In genomic region chr5:148912262-148912661, GRCm38 (mm10) we compare ENCODE assay signal across 24 mouse cellular contexts. TPM values are rescaled to one million over a fixed set of nuclear protein-coding genes. Genes with fewer than 3 reads are reported as not detected.
A peak's percentile ranks its signal among the peaks of the same experiment; 100 is the strongest.
DNase-seq lines count a peak whose midpoint lies in the region; ATAC-seq lines count a peak whose summit lies in the region.
"Had no signal": no experiment of that assay in that cellular context is flagged by ENCODE, and none has a peak within 500 bp of the region (broad histone marks: within the 10 kb centered on the region; RNA-seq: fewer than 3 reads in every experiment).

No protein-coding gene starts in this region.

- H3K4me2 ChIP-seq in liver, embryonic 11.5 days: no peak overlapping the region
- H3K4me2 ChIP-seq: embryonic facial prominence, embryonic 15.5 days; forebrain, embryonic 12.5 days; heart, embryonic 15.5 days; hindbrain, embryonic 14.5 days; midbrain, embryonic 15.5 days had no signal

- H3K4me3 ChIP-seq in liver, embryonic 11.5 days (ENCODE audit: low read depth, low read length): no peak overlapping the region
- H3K4me3 ChIP-seq: embryonic facial prominence, embryonic 15.5 days; forebrain, embryonic 12.5 days; heart, embryonic 15.5 days; midbrain, embryonic 10.5 days; midbrain, embryonic 15.5 days had no signal

- H3K36me3 ChIP-seq in liver, embryonic 11.5 days (ENCODE audit: control insufficient read depth, insufficient read depth, low read length): peaks cover 4% of the 10 kb centered on the region; the same call in 1 of the 2 replicates
- H3K36me3 ChIP-seq: midbrain, embryonic 15.5 days had no signal

- H3K27ac ChIP-seq in liver, embryonic 11.5 days (ENCODE audit: low read depth, low read length): no peak overlapping the region
- H3K27ac ChIP-seq: embryonic facial prominence, embryonic 15.5 days; forebrain, embryonic 12.5 days; heart, embryonic 15.5 days; hindbrain, embryonic 14.5 days; macrophage; midbrain, embryonic 10.5 days; midbrain, embryonic 15.5 days had no signal

- no peaks in the 10 kb centered on the region for H3K9me3 ChIP-seq in liver, embryonic 11.5 days (ENCODE audit: control insufficient read depth, low read length)
- H3K9me3 ChIP-seq: embryonic facial prominence, embryonic 15.5 days; forebrain, embryonic 12.5 days; heart, embryonic 15.5 days; midbrain, embryonic 10.5 days; midbrain, embryonic 15.5 days had no signal

- 0 out of 2 replicates have a peak overlapping the region, but pooled peaks have one; percentile 23 for H3K9ac ChIP-seq in liver, embryonic 11.5 days (ENCODE audit: low read depth, low read length)
- H3K9ac ChIP-seq: embryonic facial prominence, embryonic 15.5 days; forebrain, embryonic 12.5 days; forebrain, postnatal 0 days; heart, embryonic 15.5 days; hindbrain, embryonic 14.5 days; midbrain, embryonic 15.5 days had no signal

- H3K4me1 ChIP-seq in liver, embryonic 11.5 days (replicated peaks; ENCODE audit: control insufficient read depth, insufficient read depth, low read length): peaks cover 25% of the 10 kb centered on the region

- 43% methylated on average over 3 of the region's 3 CpGs for WGBS in liver, embryonic 11.5 days

- no peak for DNase-seq in liver, embryonic 11.5 days (ENCODE audit: low spot score)
- DNase-seq in liver: no peak
- peak; percentile 36 to 59 for DNase-seq in natural killer cell, adult 2 months (ENCODE audit: low spot score in 2 of 2)
- no peak for DNase-seq in cerebellum, postnatal 36 days
- no peak for DNase-seq in right cerebral cortex, adult 2 months (ENCODE audit: low spot score in 2 of 2)
- DNase-seq: adrenal gland, adult 8-10 months; cerebellum, adult 2 months; forebrain, postnatal 0 days; kidney, adult 11 months; kidney, postnatal 14 days; left cerebral cortex, postnatal 4 days; lung, adult 18-20 months; spleen, adult 18-20 months; thymus, postnatal 25 days had no signal

- no peaks in the 10 kb centered on the region for H3K27me3 ChIP-seq in liver, embryonic 11.5 days (replicated peaks; ENCODE audit: control insufficient read depth, insufficient read depth, low read length)
- H3K27me3 ChIP-seq: embryonic facial prominence, embryonic 15.5 days; forebrain, embryonic 12.5 days; heart, embryonic 15.5 days; midbrain, embryonic 15.5 days had no signal

- ATAC-seq in liver, embryonic 11.5 days (replicated peaks; ENCODE audit: low FRiP score): no peak
- ATAC-seq in CD4-positive, CD25-positive, alpha-beta regulatory T cell, adult 4 months: peak; percentile 73
- peak; percentile 75 for ATAC-seq in granulocyte monocyte progenitor cell, adult 5-6 weeks (replicated peaks; ENCODE audit: poor library complexity, severe bottlenecking)
- ATAC-seq: forebrain, postnatal 0 days; lung, postnatal 0 days; midbrain, embryonic 15.5 days had no signal

RNA-seq across cellular contexts. Expression of gene Katnal1, which starts 16.9 kb away (rescaled TPM):
- 18.9 and 19.5 TPM in 2 replicates for polyA plus RNA-seq in liver, embryonic 11.5 days (2014; fragmentation: Nextera tagmentation; extraction: Ambion mirVana)
- 1 to 10 TPM; 1.5 to 6.1 TPM for polyA plus RNA-seq in CD4-positive, CD25-positive, alpha-beta regulatory T cell, adult 4 months (2017; shearing (Covaris generic))
- 4.4 and 4.6 TPM in 2 replicates for total RNA-seq in granulocyte monocyte progenitor cell, adult 5-6 weeks (2014; fragmentation: Nextera tagmentation)
- total RNA-seq in granulocyte monocyte progenitor cell, adult 5-6 weeks (2017): 4.4 and 9.3 TPM in 2 replicates

Comparison
In these comparisons a context has a peak if more than half of its experiments do, and no peak if none do; other contexts are left out.
1. DNase-seq: peak in natural killer cell, adult 2 months (2 of 2); none in liver, embryonic 11.5 days (single experiment), liver (single experiment), cerebellum, postnatal 36 days (0 of 2) and right cerebral cortex, adult 2 months (0 of 2).